Mouse (Mus musculus) left cerebral cortex, postnatal 14 days (tissue): ENCODE measurements around the gene Leng8. TPM values are rescaled to one million over a fixed set of nuclear protein-coding genes. Genes with fewer than 3 reads are reported as not detected.
A peak's percentile ranks its signal among the peaks of the same experiment; 100 is the strongest.

ENCODE experiments used
- DNase-seq, 2 experiments: peaks; one replicate each; pipeline ENCODE4 v3.0.0; 2021 to 2022; ENCODE audit warnings: low spot score in 2 of 2, mixed read lengths in 1 of 2
- intact Hi-C: fragments of 180-260 bp; cut with DNase I; formaldehyde crosslinking; loops from one replicate; pipeline ENCODE4 v1.15.1; 2025
- total RNA-seq, 2 experiments: library from RNA; stranded (reverse); gene quantifications; 2 replicates each; pipeline ENCODE4 v1.2.3; 2021

The Leng8 gene
- total RNA-seq, 2 experiments from 2014 or later, result 152 TPM

GRCm38 (mm10) chr7:4124315-4124759 lies 12.5 kb upstream of the Leng8 start:
- DNase-seq, result peak; percentile 90 to 97
- intact Hi-C loops, result no loop called here

DNA sequence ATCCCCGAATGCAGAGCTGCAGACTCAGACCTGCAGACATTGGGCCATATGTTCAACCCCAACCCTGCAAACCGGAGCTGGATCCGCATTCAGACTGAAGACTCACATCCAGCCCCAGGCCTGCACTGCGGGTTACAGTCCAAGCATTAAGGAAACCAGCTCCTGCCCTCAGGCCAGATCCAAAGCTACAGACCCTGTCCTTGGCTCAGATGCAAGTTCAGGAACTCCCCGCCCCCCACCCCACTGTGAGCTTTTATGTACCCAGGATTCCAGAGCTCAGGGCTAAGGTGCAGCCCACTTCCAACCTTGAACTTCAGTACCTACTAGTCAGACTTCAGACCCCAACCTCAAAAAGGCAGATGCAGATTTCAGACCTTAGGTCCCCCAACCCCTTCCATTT lies 12.0 kb upstream of the Leng8 start:
- no peak for DNase-seq
- intact Hi-C loops, result no loop called here

DNA sequence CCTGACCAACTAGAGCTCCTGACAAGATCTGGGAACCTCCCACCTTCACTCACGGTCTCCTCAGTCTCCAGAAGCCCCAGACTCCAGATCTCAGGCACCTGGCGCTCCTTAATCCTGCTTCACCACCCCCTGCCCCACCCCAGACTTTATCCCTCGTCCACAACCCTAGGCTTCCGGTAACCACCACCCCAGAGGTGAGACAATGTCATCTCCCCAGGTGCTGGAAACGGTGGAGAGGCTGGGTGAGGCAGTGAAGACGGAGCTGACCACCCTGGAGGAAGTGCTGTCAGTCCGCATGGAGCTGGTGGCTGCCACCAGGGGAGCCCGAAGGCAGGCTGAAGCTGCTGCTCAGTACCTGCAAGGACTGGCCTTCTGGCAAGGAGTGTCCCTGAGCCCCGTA lies 11.5 kb upstream of the Leng8 start:
- intact Hi-C loops, result no loop called here

GRCm38 (mm10) chr7:4126992-4127785 lies 9.7 kb upstream of the Leng8 start:
- intact Hi-C loops, result no loop called here
- DNase-seq, result no peak

More for the DNA sequence above, 11.5 kb upstream of the Leng8 start:
- DNase-seq, result no peak

- no peak for DNase-seq
- intact Hi-C loops, result no loop called here
Measured at GRCm38 (mm10) chr7:4127894-4128293, 8.9 kb upstream of the Leng8 start.

DNA sequence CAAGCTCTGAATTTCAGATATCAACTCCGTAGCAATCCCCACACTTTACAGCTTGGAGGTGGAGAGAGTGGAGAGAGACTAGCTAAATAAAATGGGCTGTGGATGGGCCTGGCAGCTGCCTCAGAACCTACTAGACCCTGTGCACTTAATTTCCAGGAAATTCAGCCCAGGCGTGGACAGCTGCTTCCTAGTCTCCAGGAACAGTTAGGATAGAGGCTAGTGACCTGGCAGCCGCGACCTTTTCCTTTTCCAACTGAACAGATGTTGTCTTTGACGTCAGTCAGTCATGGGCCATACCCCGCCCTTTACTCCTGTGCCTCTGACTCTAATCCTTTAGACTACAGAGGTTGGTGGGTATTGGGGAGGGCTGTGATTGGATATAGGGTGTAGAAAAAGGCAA lies 8.0 kb upstream of the Leng8 start:
- no peak for DNase-seq
- intact Hi-C loops, result no loop called here

GRCm38 (mm10) chr7:4130686-4131452 lies 6.0 kb upstream of the Leng8 start:
- intact Hi-C loops, result loop anchor here (5.0 kb wide), 1 partner anchor 296 kb away; no protein-coding TSS in a partner anchor
- DNase-seq, result peak; percentile 90 to 94

DNA sequence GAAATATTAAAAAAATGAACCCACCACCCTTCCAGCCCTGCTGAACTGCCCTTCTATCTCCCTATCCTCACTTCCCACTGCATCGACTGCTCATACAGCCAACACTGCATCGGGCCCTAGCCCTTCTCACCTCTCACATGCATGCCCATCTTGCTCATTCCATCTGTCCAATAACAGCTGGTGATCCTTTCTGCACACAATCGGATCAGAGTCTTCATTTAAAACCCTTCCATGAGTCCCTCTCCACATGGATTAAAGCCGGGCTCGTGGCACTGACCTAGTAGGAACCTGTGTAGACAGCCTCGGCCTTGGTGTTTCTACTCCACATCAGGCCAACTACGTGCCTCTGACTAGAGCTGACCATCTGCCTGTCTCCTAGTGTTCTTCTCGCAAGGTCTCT lies 4.9 kb upstream of the Leng8 start:
- intact Hi-C loops, result loop anchor here (5.0 kb wide), 1 partner anchor 295 kb away; no protein-coding TSS in a partner anchor
- no peak for DNase-seq

GRCm38 (mm10) chr7:4132581-4132980 lies 4.3 kb upstream of the Leng8 start:
- peak; percentile 59 to 90 for DNase-seq
- intact Hi-C loops, result loop anchor here (5.0 kb wide), 1 partner anchor 295 kb away; no protein-coding TSS in a partner anchor

DNA sequence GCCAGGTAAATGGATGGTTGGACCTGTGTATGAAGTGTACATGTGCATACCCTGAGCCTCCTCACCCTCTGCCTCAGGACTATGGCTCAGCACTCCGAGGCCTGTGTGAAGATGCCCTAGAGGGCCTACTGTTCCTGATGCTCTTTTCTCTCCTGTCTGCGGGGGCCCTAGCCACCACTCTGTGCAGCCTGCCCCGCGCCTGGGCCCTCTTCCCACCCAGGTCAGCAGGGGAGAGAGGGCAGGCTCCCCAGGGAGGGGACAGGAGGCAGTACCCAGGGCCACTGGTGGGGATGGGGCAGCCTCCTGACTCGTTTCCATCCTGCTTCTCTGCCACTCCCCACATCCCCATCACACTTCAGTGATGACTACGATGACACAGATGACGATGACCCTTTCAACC lies 3.8 kb upstream of the Leng8 start:
- intact Hi-C loops, result loop anchor here (5.0 kb wide), 1 partner anchor 294 kb away; no protein-coding TSS in a partner anchor
- DNase-seq, result no peak

DNA sequence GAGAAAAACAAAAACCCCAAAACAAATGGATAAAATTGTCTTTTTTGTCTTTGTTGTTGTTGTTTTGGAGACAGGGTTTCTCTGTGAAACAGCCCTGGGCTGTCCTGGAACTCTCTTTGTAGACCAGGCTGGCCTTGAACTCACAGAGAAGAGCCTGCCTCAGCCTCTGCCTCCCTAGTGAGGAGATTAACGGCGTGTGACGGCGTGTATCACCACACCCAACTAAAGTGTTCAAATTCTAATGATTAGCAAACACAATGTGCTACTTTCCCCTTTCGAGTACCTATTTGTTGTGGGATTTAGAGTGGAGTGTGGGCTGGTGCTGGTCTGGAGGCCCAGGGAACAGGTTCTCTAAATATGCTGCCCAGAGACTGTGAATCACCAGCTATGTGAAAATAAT lies 1.9 kb upstream of the Leng8 start:
- DNase-seq, result peak in 1 of 2 experiments; percentile 2
- intact Hi-C loops, result loop anchor here (5.0 kb wide), 1 partner anchor 292 kb away; no protein-coding TSS in a partner anchor

DNA sequence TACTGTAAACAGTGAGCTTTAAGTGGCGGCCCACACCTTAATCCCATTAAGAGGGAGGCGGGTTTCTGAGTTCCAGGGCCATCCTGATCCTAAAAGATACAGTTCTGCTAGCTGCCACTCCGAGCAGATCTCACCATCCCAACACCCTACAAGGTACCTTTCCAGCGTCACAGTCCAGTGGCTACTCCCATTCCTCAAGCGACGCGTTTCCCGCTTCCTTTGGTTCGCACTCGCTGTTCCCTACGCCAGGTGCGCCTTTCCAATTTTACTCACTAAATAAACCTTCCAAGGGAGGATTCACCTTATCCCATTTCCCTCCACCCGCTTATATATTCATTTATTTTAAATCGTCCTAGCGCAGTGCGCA lies 452 bp upstream of the Leng8 start:
- intact Hi-C loops, result no loop called here
- DNase-seq, result no peak

- intact Hi-C loops, result no loop called here
- DNase-seq, result no peak
Measured at GRCm38 (mm10) chr7:4137746-4138145, 907 bp downstream of the Leng8 start.

DNA sequence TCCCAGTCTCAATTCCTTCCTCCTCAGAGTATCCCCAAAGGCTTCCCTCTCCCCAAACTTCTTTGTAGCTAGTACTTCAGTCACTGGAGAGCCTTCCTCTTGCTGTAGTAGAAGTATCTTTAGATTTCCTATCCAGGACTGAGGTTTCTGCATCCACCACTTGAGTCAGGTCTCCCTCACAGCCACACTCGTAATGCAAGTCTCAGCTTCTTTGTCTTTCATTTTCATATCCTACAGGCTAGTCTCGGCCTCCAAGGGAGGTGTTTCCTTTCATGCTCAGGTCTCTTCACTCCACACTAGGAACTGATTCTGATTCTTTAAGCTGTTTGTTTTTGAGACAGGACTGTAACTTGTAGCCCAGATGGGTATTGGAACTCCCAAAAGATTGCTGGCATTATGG lies 1.3 kb downstream of the Leng8 start:
- DNase-seq, result peak in 1 of 2 experiments; percentile 3
- intact Hi-C loops, result no loop called here

DNA sequence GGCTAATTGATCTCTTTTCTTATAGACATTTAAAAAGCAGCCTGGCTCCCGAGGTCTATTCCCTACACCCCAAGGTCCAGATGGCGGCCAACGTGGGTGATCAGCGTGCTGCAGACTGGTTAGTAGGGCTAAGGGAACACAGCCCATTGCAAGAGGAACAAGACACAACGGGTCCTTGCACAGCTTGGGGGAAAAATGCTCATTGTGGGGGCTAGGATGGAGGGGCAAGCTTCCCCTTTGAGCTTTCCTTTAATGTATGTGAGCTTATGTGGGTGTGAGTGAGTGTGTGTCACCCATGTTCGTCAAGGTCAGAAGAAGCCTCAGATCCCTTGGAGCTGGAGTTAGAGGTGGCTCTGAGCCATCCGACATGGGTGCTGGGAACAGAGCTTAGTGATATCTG lies 1.8 kb downstream of the Leng8 start:
- intact Hi-C loops, result no loop called here
- no peak for DNase-seq

DNA sequence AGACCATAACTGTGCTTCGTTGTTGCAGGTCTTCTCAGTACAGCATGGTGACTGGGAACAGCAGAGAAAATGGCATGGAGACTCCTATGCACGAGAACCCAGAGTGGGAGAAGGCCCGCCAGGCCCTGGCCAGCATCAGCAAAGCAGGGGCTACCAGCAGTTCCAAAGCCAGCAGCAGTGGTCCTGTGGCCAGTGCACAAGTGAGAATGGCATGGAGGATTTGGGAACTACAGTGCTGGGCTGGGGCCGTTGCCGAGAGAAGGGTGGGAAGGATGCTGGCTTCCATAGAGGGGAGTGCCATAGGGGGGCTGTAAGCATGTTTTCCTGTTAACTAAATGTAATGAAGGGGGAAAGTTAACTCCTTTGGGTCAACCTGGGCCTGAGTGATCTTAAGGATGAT lies 2.6 kb downstream of the Leng8 start:
- intact Hi-C loops, result no loop called here
- DNase-seq, result no peak

GRCm38 (mm10) chr7:4141648-4142325 lies 4.9 kb downstream of the Leng8 start:
- DNase-seq, result peak in 1 of 2 experiments; percentile 0
- intact Hi-C loops, result loop anchor here (5.0 kb wide), 1 partner anchor 444 kb away; no protein-coding TSS in a partner anchor

DNA sequence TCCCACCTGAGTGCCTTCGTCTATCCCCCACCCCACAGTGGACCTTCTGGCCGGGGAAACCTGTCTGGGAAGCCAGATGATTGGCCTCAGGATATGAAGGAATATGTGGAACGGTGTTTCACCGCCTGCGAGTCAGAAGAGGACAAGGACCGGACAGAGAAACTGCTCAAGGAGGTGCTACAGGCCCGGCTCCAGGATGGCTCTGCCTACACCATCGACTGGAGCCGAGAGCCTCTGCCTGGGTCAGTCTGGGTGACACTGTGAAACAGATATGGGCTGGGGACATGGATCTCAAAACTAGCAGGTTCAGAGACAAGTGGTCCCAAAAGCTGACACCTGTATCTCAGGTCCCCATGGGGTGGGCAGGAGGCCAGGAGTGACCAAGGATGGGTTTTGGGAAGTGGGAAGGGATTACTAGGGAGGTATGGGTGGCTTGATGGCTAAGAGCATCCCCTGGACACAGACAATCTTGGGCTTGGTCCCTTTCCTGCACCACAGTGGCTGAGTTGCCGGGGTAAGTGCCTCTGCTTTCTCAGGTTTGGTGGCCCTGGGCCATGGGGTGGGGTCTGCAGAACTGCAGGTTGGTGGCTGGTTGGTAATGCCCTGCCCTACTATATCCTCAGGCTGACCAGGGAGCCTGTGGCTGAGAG lies 6.1 kb downstream of the Leng8 start:
- DNase-seq, result peak; percentile 2 to 3
- intact Hi-C loops, result loop anchor here (5.0 kb wide), 1 partner anchor 446 kb away; no protein-coding TSS in a partner anchor

GRCm38 (mm10) chr7:4143506-4143905 lies 6.7 kb downstream of the Leng8 start:
- intact Hi-C loops, result loop anchor here (5.0 kb wide), 1 partner anchor 446 kb away; no protein-coding TSS in a partner anchor
- no peak for DNase-seq
